Mouse (Mus musculus) heart, postnatal 0 days (tissue): ENCODE results near the gene Platr17. TPM values are rescaled to one million over a fixed set of nuclear protein-coding genes. Genes with fewer than 3 reads are reported as not detected.

ENCODE experiments used
- ATAC-seq: fragments of 200-750 bp; cut with Nextera tagmentation; 2 replicates; pipeline ENCODE4 v1.8.0; 2017; ENCODE audit warnings: low read depth, moderate number of reproducible peaks, moderate library complexity; ENCODE audit not compliant: insufficient read depth
- DNase-seq: peaks from one replicate; pipeline ENCODE4 v3.0.0-alpha.2; 2016; ENCODE audit warnings: low spot score
- H3K27ac ChIP-seq: fragments of 300-500 bp; sonication (generic); 2 replicates; pipeline ENCODE4 v1.5.1; 2014; ENCODE audit warnings: low read depth, mild to moderate bottlenecking
- H3K27me3 ChIP-seq: fragments of 300-500 bp; sonication (generic); 2 replicates; pipeline ENCODE4 v1.6.1; 2014; ENCODE audit warnings: low read length, mixed read lengths; ENCODE audit not compliant: control insufficient read depth, insufficient read depth
- H3K36me3 ChIP-seq: fragments of 300-500 bp; sonication (generic); replicated peaks from 2 replicates; pipeline ENCODE4 v1.6.1; 2014; ENCODE audit warnings: low read length, mixed read lengths; ENCODE audit not compliant: control insufficient read depth, insufficient read depth
- H3K4me1 ChIP-seq: fragments of 300-500 bp; sonication (generic); 2 replicates; pipeline ENCODE4 v1.6.1; 2014; ENCODE audit warnings: antibody characterized with exemption; ENCODE audit not compliant: control insufficient read depth, insufficient read depth
- H3K4me2 ChIP-seq: fragments of 300-500 bp; sonication (generic); 2 replicates; pipeline ENCODE4 v1.6.1; 2014; ENCODE audit warnings: low read depth, mild to moderate bottlenecking, low read length, moderate library complexity
- H3K4me3 ChIP-seq: fragments of 300-500 bp; sonication (generic); 2 replicates; pipeline ENCODE4 v1.5.1; 2014; ENCODE audit warnings: low read depth, low read length
- H3K9ac ChIP-seq: fragments of 300-500 bp; sonication (generic); replicated peaks from 2 replicates; pipeline ENCODE4 v1.6.1; 2014; ENCODE audit warnings: low read depth, low read length, mixed read lengths
- H3K9me3 ChIP-seq: fragments of 300-500 bp; sonication (generic); replicated peaks from 2 replicates; pipeline ENCODE4 v1.6.1; 2016; ENCODE audit warnings: low read length; ENCODE audit not compliant: control insufficient read depth
- CTCF ChIP-seq: IDR thresholded peaks from 2 replicates; pipeline ENCODE4 v1.5.1; 2016; ENCODE audit warnings: antibody characterized with exemption, control low read depth, low read depth
- EP300 ChIP-seq: IDR thresholded peaks from 2 replicates; pipeline ENCODE4 v1.6.1; 2016; ENCODE audit warnings: antibody characterized with exemption, low read depth
- WGBS: fragments of 180-500 bp; shearing (Covaris S2); extraction: QIAGEN DNeasy Blood & Tissue Kit; methylation state at CpG from one replicate; pipeline ENCODE4 v1.1.7; 2014; 5-methylcytosine and 5-hydroxymethylcytosine counted together
- polyA plus RNA-seq: library from polyadenylated mRNA; unstranded; fragments of >200 nt; fragmentation: Nextera tagmentation; extraction: Ambion mirVana; gene quantifications from 2 replicates; pipeline ENCODE4 v1.2.1, GENCODE M21; 2015
- total RNA-seq: library from RNA; depleted of rRNA; stranded (reverse); fragments of >200 nt; gene quantifications from 2 replicates; pipeline ENCODE4 v1.2.3, GENCODE M21; 2014; ENCODE audit warnings: low replicate concordance

The Platr17 gene
- total and polyA plus RNA-seq, 2 experiments from 2014 or later: not detected

DNA sequence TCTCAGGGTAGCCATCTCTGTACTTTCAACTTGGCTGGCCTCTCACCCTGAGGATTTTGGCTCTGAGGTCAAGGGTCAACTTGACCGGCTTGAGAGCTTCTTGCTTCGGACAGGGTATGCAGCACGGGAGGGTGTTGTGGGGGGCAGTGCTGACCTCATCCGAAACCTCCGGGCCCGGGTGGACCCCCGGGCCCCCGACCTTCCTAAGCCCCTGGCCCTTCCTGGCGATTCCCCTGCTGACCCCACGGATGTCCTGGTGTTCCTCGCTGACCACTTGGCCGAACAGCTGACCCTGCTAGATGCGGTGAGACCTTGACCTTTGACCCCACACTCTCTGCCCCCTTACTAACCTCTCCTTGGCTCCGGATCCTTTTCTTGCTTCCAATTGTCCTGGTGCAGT, 27.5 kb downstream of the Platr17 start:
- Histone ChIP-seq H3K27ac (no peak overlapping the region), H3K4me2 (no peak overlapping the region), H3K9me3 (no peaks in the 10 kb centered on the region), H3K4me1 (peaks cover 6% of the 10 kb centered on the region; the same call in 1 of the 2 replicates), H3K27me3 (no peaks in the 10 kb centered on the region), H3K9ac (no peak overlapping the region), H3K4me3 (no peak overlapping the region), H3K36me3 (peaks cover 52% of the 10 kb centered on the region)
- WGBS: 83% methylated on average over 14 of the region's 14 CpGs
- DNase-seq: no peak
- no peak for ATAC-seq
- no peak for TF ChIP-seq EP300
- no peak for TF ChIP-seq CTCF

GRCm38 (mm10) chr17:33932970-33933369, 28.0 kb downstream of the Platr17 start:
- peaks cover 6% of the 10 kb centered on the region; the same call in 1 of the 2 replicates for H3K4me1 ChIP-seq
- H3K4me2 ChIP-seq: no peak overlapping the region
- no peak overlapping the region for H3K4me3 ChIP-seq
- no peaks in the 10 kb centered on the region for H3K27me3 ChIP-seq
- H3K9ac ChIP-seq: no peak overlapping the region
- ATAC-seq: no peak
- peaks cover 55% of the 10 kb centered on the region for H3K36me3 ChIP-seq
- no peak overlapping the region for H3K27ac ChIP-seq
- 94% methylated on average over 15 of the region's 15 CpGs for WGBS
- TF ChIP-seq CTCF (no peak), EP300 (no peak)
- DNase-seq: no peak
- no peaks in the 10 kb centered on the region for H3K9me3 ChIP-seq

DNA sequence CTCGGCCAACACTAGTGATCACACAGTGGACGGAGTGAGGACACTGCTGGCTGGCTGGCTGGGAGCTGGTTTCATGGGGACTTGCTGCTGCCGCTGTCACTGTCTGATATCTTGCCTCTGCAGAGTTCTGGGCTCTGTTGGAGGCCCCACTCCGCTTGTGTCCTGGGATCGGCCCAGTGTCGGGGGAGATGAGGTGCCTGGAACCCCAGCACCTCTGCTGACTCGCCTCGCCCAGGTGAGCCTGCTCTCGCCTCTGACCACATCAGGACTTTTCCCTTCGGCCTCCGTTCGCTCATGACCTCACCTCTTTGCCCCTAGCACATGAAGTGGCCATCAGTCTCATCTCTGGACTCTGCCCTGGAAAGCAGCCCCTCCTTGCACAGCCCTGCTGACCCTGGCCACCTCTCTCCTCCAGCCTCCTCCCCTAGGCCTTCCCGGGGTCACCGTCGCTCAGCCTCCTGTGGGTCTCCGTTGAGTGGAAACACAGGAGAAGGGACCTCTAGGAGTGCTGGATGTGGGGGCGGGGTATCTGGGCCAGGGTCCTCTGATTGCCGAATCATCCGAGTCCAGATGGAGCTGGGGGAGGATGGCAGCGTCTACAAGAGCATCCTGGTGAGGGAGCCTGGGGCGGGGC, 30.6 kb downstream of the Platr17 start:
- DNase-seq: no peak
- no peak for ATAC-seq
- Histone ChIP-seq H3K9ac (no peak overlapping the region), H3K4me1 (peaks cover 14% of the 10 kb centered on the region), H3K27ac (no peak overlapping the region), H3K27me3 (no peaks in the 10 kb centered on the region), H3K4me3 (no peak overlapping the region), H3K4me2 (no peak overlapping the region), H3K36me3 (peaks cover 55% of the 10 kb centered on the region), H3K9me3 (no peaks in the 10 kb centered on the region)
- 83% methylated on average over 21 of the region's 21 CpGs for WGBS
- no peak for TF ChIP-seq EP300
- no peak for TF ChIP-seq CTCF

DNA sequence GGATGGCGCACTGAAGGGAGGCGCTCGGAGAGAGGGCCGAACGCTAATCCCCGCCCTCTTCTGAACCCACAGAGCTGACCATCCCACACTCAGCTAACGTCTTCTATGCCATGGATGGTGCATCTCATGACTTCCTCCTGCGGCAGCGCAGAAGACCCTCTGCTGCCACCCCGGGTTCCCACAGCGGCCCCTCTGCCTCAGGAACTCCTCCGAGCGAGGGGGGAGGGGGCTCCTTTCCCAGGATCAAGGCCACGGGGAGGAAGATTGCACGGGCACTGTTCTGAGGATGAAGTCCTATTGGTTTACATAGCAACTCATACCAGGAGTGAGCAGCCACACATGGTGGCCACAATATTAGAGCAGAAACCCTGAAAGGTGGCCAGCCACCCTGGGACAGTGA, 32.1 kb downstream of the Platr17 start:
- Histone ChIP-seq H3K4me3 (no peak overlapping the region), H3K9ac (no peak overlapping the region), H3K4me2 (no peak overlapping the region), H3K27ac (no peak overlapping the region), H3K27me3 (no peaks in the 10 kb centered on the region), H3K9me3 (no peaks in the 10 kb centered on the region), H3K4me1 (peaks cover 13% of the 10 kb centered on the region), H3K36me3 (peaks cover 52% of the 10 kb centered on the region)
- no peak for TF ChIP-seq CTCF
- TF ChIP-seq EP300: no peak
- ATAC-seq (no peak), DNase-seq (no peak)
- WGBS: 84% methylated on average over 15 of the region's 15 CpGs

- H3K27ac ChIP-seq: no peak overlapping the region
- DNase-seq (no peak), ATAC-seq (no peak)
- no peak overlapping the region for H3K4me2 ChIP-seq
- peaks cover 46% of the 10 kb centered on the region for H3K36me3 ChIP-seq
- H3K27me3 ChIP-seq: no peaks in the 10 kb centered on the region
- no peaks in the 10 kb centered on the region for H3K9me3 ChIP-seq
- H3K4me1 ChIP-seq: peaks cover 13% of the 10 kb centered on the region
- no peak overlapping the region for H3K9ac ChIP-seq
- no peak overlapping the region for H3K4me3 ChIP-seq
- TF ChIP-seq CTCF (no peak), EP300 (no peak)
- 70% methylated on average over 11 of the region's 11 CpGs for WGBS
These were observed 33.8 kb downstream of the Platr17 start for GRCm38 (mm10) chr17:33938783-33939182.

DNA sequence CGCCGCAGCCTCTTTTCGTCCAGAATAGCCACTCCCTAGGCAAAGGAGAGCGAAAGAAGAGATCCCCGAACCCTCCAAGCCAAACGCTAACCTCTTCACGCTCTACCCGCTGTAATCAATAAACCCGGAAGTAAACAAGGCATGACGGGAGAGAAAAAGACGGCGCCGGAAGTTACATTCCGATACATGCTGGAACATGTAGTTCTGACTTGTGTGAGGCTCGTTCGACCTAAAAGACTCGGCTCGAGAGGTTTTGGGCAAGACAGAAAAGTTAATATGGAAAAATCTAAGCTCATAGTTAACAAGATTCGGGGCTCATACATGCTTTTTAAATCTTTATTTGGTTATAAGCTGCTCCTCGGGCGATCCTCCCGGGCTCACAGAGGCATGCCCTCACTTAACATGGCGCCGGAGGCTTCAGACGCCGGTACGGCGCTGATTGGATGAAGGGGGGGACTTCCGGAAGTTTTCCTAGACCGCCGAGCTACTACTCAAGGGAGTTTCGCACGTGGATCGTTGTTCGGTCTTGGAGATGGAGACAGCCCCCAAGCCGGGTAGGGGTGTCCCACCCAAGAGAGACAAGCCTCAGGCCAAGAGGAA, 35.4 kb downstream of the Platr17 start, which contains the start of the genes Pfdn6 and Wdr46:
Pfdn6 (minus strand) TSS at position 138 of the 600 bp plus-strand sequence.
Wdr46 (plus strand) TSS at position 455 of the 600 bp plus-strand sequence.
- Histone ChIP-seq H3K9me3 (no peaks in the 10 kb centered on the region), H3K4me2 (peak within 1 kb of the TSS; percentile 100), H3K4me3 (peak within 1 kb of the TSS; percentile 77), H3K27me3 (no peaks in the 10 kb centered on the region), H3K4me1 (peaks cover 13% of the 10 kb centered on the region), H3K27ac (peak within 1 kb of the TSS; percentile 41; the same call in 1 of the 2 replicates), H3K36me3 (peaks cover 45% of the 10 kb centered on the region), H3K9ac (peak within 1 kb of the TSS; percentile 87)
- WGBS: under 1% methylated on average over 36 of the region's 36 CpGs
- DNase-seq (peak; percentile 94), ATAC-seq (peak; percentile 88)
- TF ChIP-seq EP300: peak; percentile 39; the same call in 1 of the 2 replicates
- TF ChIP-seq CTCF: no peak
